Mouse (Mus musculus) C2C12 (cell line): Measurements from ENCODE around the gene Serp2.

Experiments used
- CEBPB ChIP-seq: IDR thresholded peaks from one replicate; pipeline ENCODE4 v1.6.1; 2011; ENCODE audit warnings: low read depth, mild to moderate bottlenecking, control low read depth, moderate library complexity
- CTCF ChIP-seq: IDR thresholded peaks from one replicate; pipeline ENCODE4 v1.5.1; 2011; ENCODE audit not compliant: control insufficient read depth, insufficient read depth, insufficient read length
- FOSL1 ChIP-seq: IDR thresholded peaks from one replicate; pipeline ENCODE4 v1.8.0; 2011; ENCODE audit warnings: mild to moderate bottlenecking, low read length; ENCODE audit not compliant: poor library complexity, insufficient read depth, severe bottlenecking
- MYOD1 ChIP-seq: IDR thresholded peaks from one replicate; pipeline ENCODE4 v1.6.1; 2011; ENCODE audit warnings: low read depth; ENCODE audit not compliant: control insufficient read depth, insufficient read length
- MYOG ChIP-seq: IDR thresholded peaks from one replicate; pipeline ENCODE4 v1.6.1; 2011; ENCODE audit not compliant: control insufficient read depth, insufficient read length; ENCODE audit errors: extremely low read depth
- USF1 ChIP-seq: IDR thresholded peaks from one replicate; pipeline ENCODE4 v1.6.1; 2011; ENCODE audit warnings: low read depth, mild to moderate bottlenecking, control low read depth, moderate library complexity

DNA sequence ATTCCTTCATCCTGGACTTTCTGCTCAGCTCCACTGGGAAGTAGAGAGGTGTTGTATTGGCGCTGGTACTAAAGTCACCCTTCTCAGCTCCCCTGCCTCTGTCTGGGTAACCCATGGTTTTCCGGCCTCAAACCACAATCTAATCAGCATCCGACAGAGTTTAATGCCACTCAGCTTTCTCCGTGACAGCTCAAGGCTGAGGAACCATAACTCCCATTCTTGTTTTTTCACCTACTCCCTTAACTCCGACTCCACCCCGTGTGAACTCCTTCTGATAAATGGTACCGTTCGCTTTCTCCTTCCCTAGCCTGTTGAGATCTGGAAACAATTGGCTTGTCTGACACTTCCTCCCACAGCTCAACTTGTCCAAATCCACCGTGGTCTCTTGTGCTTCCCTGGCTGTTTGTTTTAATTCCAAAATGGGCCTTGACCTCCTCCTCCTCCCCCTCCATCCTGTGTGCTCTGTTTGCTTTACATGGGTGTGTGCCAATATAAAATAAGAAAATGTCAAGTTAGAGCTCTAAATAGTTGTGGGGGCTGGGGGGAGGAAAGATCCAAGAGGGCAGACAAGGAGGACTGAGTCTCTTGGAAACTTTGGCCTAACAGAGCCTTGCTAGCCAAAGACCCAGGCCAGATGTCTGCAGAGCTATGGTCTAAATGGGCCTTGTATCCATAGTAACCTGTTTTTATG lies 12.7 kb upstream of the Serp2 start:
- no peak for TF ChIP-seq CTCF
- TF ChIP-seq MYOG: no peak
- TF ChIP-seq USF1: no peak
- TF ChIP-seq FOSL1: no peak
- TF ChIP-seq CEBPB: no peak
- TF ChIP-seq MYOD1: no peak
